Mouse (Mus musculus) neural tube, embryonic 15.5 days (tissue): ENCODE measurements around the gene Tubb4a. TPM values are rescaled to one million over a fixed set of nuclear protein-coding genes. Genes with fewer than 3 reads are reported as not detected.
A peak's percentile ranks its signal among the peaks of the same experiment; 100 is the strongest.

Source experiments
- ATAC-seq: fragments of 200-750 bp; cut with Nextera tagmentation; 2 replicates; pipeline ENCODE4 v1.8.0; 2017; ENCODE audit warnings: mild to moderate bottlenecking, moderate TSS enrichment, moderate library complexity; ENCODE audit not compliant: low FRiP score
- H3K27ac ChIP-seq: fragments of 300-500 bp; sonication (generic); replicated peaks from 2 replicates; pipeline ENCODE4 v1.5.1; 2015; ENCODE audit warnings: mild to moderate bottlenecking, inconsistent platforms
- H3K27me3 ChIP-seq: fragments of 300-500 bp; sonication (generic); replicated peaks from 2 replicates; pipeline ENCODE4 v1.6.1; 2015; ENCODE audit warnings: inconsistent platforms
- H3K36me3 ChIP-seq: fragments of 300-500 bp; sonication (generic); 2 replicates; pipeline ENCODE4 v1.6.1; 2015; ENCODE audit warnings: inconsistent platforms
- H3K4me1 ChIP-seq: fragments of 300-500 bp; sonication (generic); 2 replicates; pipeline ENCODE4 v1.6.1; 2015; ENCODE audit warnings: inconsistent platforms
- H3K4me2 ChIP-seq: fragments of 300-500 bp; sonication (generic); 2 replicates; pipeline ENCODE4 v1.6.1; 2015; ENCODE audit warnings: inconsistent platforms, mild to moderate bottlenecking, moderate library complexity
- H3K4me3 ChIP-seq: fragments of 300-500 bp; sonication (generic); replicated peaks from 2 replicates; pipeline ENCODE4 v1.5.1; 2015; ENCODE audit warnings: mild to moderate bottlenecking, inconsistent platforms
- H3K9ac ChIP-seq: fragments of 300-500 bp; sonication (generic); replicated peaks from 2 replicates; pipeline ENCODE4 v1.6.1; 2015; ENCODE audit warnings: mild to moderate bottlenecking, inconsistent platforms
- H3K9me3 ChIP-seq: fragments of 300-500 bp; sonication (generic); replicated peaks from 2 replicates; pipeline ENCODE4 v1.6.1; 2016; ENCODE audit warnings: inconsistent platforms
- WGBS: fragments of 180-500 bp; shearing (Covaris S2); methylation state at CpG from one replicate; pipeline ENCODE4 v1.1.7; 2015; ENCODE audit warnings: mixed read lengths; 5-methylcytosine and 5-hydroxymethylcytosine counted together
- polyA plus RNA-seq: library from polyadenylated mRNA; unstranded; fragments of >200 nt; fragmentation: Nextera tagmentation; extraction: Ambion mirVana; gene quantifications from 2 replicates; pipeline ENCODE4 v1.2.1, GENCODE M21; 2015

The Tubb4a gene
- polyA plus RNA-seq, 1 experiment from 2014 or later = 350 TPM

GRCm38 (mm10) chr17:57096623-57096920, 9.0 kb upstream of the Tubb4a start:
- ATAC-seq = peak; percentile 88
- Histone ChIP-seq H3K4me1 (peaks cover 11% of the 10 kb centered on the region), H3K9ac (no peak overlapping the region), H3K4me2 (peak overlapping the region; percentile 52), H3K9me3 (no peaks in the 10 kb centered on the region), H3K27me3 (0 out of 2 replicates have a peak, but pooled peaks cover 4% of the 10 kb centered on the region), H3K36me3 (no peaks in the 10 kb centered on the region), H3K27ac (no peak overlapping the region), H3K4me3 (peak overlapping the region; percentile 8)
- WGBS = 1% methylated on average over 11 of the region's 11 CpGs

- peak overlapping the region; percentile 8 for H3K4me3 ChIP-seq
- no peaks in the 10 kb centered on the region for H3K9me3 ChIP-seq
- no peak overlapping the region for H3K27ac ChIP-seq
- peak; percentile 84 for ATAC-seq
- H3K27me3 ChIP-seq = 0 out of 2 replicates have a peak, but pooled peaks cover 4% of the 10 kb centered on the region
- H3K4me1 ChIP-seq = peaks cover 11% of the 10 kb centered on the region
- 2% methylated on average over 18 of the region's 19 CpGs for WGBS
- no peaks in the 10 kb centered on the region for H3K36me3 ChIP-seq
- H3K9ac ChIP-seq = no peak overlapping the region
- peak overlapping the region; percentile 52 for H3K4me2 ChIP-seq
These were observed 8.5 kb upstream of the Tubb4a start for GRCm38 (mm10) chr17:57095855-57096622.

GRCm38 (mm10) chr17:57094222-57094621, 6.6 kb upstream of the Tubb4a start:
- Histone ChIP-seq H3K36me3 (no peaks in the 10 kb centered on the region), H3K27ac (no peak overlapping the region), H3K4me3 (no peak overlapping the region), H3K4me2 (no peak overlapping the region), H3K9ac (no peak overlapping the region), H3K9me3 (no peaks in the 10 kb centered on the region), H3K4me1 (peaks cover 11% of the 10 kb centered on the region), H3K27me3 (0 out of 2 replicates have a peak, but pooled peaks cover 4% of the 10 kb centered on the region)
- ATAC-seq = no peak
- 96% methylated on average over 3 of the region's 3 CpGs for WGBS

GRCm38 (mm10) chr17:57085970-57086757, 1.4 kb downstream of the Tubb4a start:
- peak overlapping the region; percentile 69 for H3K4me2 ChIP-seq
- 85% methylated on average over 11 of the region's 11 CpGs for WGBS
- H3K9ac ChIP-seq = peak overlapping the region; percentile 75
- no peak overlapping the region for H3K27ac ChIP-seq
- H3K9me3 ChIP-seq = no peaks in the 10 kb centered on the region
- H3K27me3 ChIP-seq = no peaks in the 10 kb centered on the region
- peak overlapping the region; percentile 61 for H3K4me3 ChIP-seq
- H3K36me3 ChIP-seq = peaks cover 22% of the 10 kb centered on the region
- H3K4me1 ChIP-seq = peaks cover 40% of the 10 kb centered on the region
- ATAC-seq = no peak

- WGBS = 86% methylated on average over 5 of the region's 5 CpGs
- Histone ChIP-seq H3K4me2 (no peak overlapping the region), H3K4me1 (peaks cover 35% of the 10 kb centered on the region), H3K27me3 (no peaks in the 10 kb centered on the region), H3K4me3 (no peak overlapping the region), H3K9me3 (no peaks in the 10 kb centered on the region), H3K9ac (no peak overlapping the region), H3K36me3 (peaks cover 37% of the 10 kb centered on the region), H3K27ac (no peak overlapping the region)
- ATAC-seq = no peak
These were observed 5.1 kb downstream of the Tubb4a start for GRCm38 (mm10) chr17:57082481-57082880.

GRCm38 (mm10) chr17:57081234-57081842, 6.2 kb downstream of the Tubb4a start:
- no peak overlapping the region for H3K9ac ChIP-seq
- peaks cover 24% of the 10 kb centered on the region for H3K4me1 ChIP-seq
- no peak overlapping the region for H3K27ac ChIP-seq
- peaks cover 37% of the 10 kb centered on the region for H3K36me3 ChIP-seq
- H3K27me3 ChIP-seq = no peaks in the 10 kb centered on the region
- H3K4me2 ChIP-seq = no peak overlapping the region
- ATAC-seq = no peak
- H3K9me3 ChIP-seq = no peaks in the 10 kb centered on the region
- H3K4me3 ChIP-seq = no peak overlapping the region
- WGBS = 97% methylated on average over 31 of the region's 31 CpGs

- H3K36me3 ChIP-seq = peaks cover 37% of the 10 kb centered on the region
- no peak overlapping the region for H3K4me2 ChIP-seq
- no peaks in the 10 kb centered on the region for H3K27me3 ChIP-seq
- H3K4me1 ChIP-seq = peaks cover 15% of the 10 kb centered on the region
- no peak for ATAC-seq
- no peak overlapping the region for H3K4me3 ChIP-seq
- 68% methylated on average over 3 of the region's 3 CpGs for WGBS
- no peak overlapping the region for H3K9ac ChIP-seq
- no peaks in the 10 kb centered on the region for H3K9me3 ChIP-seq
- no peak overlapping the region for H3K27ac ChIP-seq
These were observed 7.7 kb downstream of the Tubb4a start for GRCm38 (mm10) chr17:57079919-57080318.

DNA sequence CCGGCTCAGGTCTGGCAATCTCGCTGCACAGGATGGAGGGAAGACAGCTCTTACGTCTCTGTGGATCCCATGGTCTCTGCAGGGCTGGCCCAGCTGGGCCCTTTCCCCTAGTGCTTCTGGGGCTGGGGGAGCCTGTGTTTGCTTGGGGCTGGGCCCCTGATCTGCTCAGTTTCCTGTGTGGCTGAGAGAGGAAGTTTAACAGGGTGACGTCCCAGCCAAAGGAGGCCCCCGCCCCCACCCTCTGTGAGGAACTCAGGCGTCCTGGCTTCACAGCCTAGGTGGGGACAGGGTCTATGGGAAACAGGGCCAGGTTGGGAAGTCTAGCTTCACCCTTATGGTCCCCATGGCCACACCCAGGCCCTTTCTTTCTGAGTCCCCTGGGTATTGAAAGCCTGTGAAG, 9.2 kb downstream of the Tubb4a start, which contains the start of gene Dennd1c:
Dennd1c (minus strand) TSS at position 179 of the 400 bp plus-strand sequence.
- Histone ChIP-seq H3K9ac (no peak within 1 kb of the TSS), H3K4me3 (no peak within 1 kb of the TSS), H3K36me3 (peaks cover 29% of the 10 kb centered on the region), H3K27ac (no peak within 1 kb of the TSS), H3K4me1 (peaks cover 2% of the 10 kb centered on the region), H3K9me3 (no peaks in the 10 kb centered on the region), H3K27me3 (no peaks in the 10 kb centered on the region), H3K4me2 (no peak within 1 kb of the TSS)
- ATAC-seq = 0 out of 2 replicates have a peak, but pooled peaks have one; percentile 25
- 54% methylated on average over 6 of the region's 6 CpGs for WGBS

- ATAC-seq = no peak
- Histone ChIP-seq H3K9me3 (no peaks in the 10 kb centered on the region), H3K4me2 (no peak overlapping the region), H3K36me3 (peaks cover 22% of the 10 kb centered on the region), H3K27me3 (no peaks in the 10 kb centered on the region), H3K4me3 (no peak overlapping the region), H3K27ac (no peak overlapping the region), H3K4me1 (no peaks in the 10 kb centered on the region), H3K9ac (no peak overlapping the region)
- 68% methylated on average over 3 of the region's 3 CpGs for WGBS
These were observed 10.7 kb downstream of the Tubb4a start for GRCm38 (mm10) chr17:57076916-57077315.

DNA sequence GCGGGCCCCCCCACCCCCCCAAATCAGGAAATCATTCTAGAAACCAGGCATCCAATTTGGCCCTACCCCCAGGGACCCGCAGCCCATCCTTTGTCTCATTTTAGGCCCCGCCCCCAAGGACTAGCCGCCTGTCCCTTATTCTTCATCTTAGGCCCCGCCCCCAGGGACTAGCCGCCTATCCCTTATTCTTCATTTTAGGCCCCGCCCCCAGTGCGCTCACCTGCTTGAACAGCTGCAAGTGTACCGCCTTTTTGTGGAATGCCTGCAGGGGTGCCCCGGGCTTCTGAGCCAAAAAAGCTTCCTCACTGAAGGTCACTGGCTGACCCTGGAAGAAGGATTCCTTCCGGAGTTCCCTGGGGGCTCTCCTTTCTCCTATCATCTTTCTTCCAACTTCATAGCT, 16.9 kb downstream of the Tubb4a start:
- 6% methylated on average over 11 of the region's 11 CpGs for WGBS
- Histone ChIP-seq H3K4me3 (peak overlapping the region; percentile 25; the same call in 1 of the 2 replicates), H3K9ac (no peak overlapping the region)

GRCm38 (mm10) chr17:57070272-57070671, 17.3 kb downstream of the Tubb4a start:
- Histone ChIP-seq H3K9me3 (no peaks in the 10 kb centered on the region), H3K4me1 (0 out of 2 replicates have a peak, but pooled peaks cover 3% of the 10 kb centered on the region), H3K4me2 (peak overlapping the region; percentile 39), H3K27me3 (no peaks in the 10 kb centered on the region), H3K9ac (no peak overlapping the region), H3K4me3 (peak overlapping the region; percentile 25), H3K27ac (no peak overlapping the region), H3K36me3 (no peaks in the 10 kb centered on the region)
- 9% methylated on average over 9 of the region's 9 CpGs for WGBS
- ATAC-seq = no peak

More for the DNA sequence above, 16.9 kb downstream of the Tubb4a start:
- H3K4me2 ChIP-seq = peak overlapping the region; percentile 39
- peak; percentile 79 for ATAC-seq
- 0 out of 2 replicates have a peak, but pooled peaks cover 3% of the 10 kb centered on the region for H3K4me1 ChIP-seq
- no peaks in the 10 kb centered on the region for H3K36me3 ChIP-seq
- H3K27me3 ChIP-seq = no peaks in the 10 kb centered on the region
- H3K27ac ChIP-seq = no peak overlapping the region
- H3K9me3 ChIP-seq = no peaks in the 10 kb centered on the region
